Mouse (Mus musculus) spleen, postnatal 4 days (tissue): ENCODE data around the gene Adcy7.
A peak's percentile ranks its signal among the peaks of the same experiment; 100 is the strongest.

Source experiments
- DNase-seq, 2 experiments: peaks; one replicate each; pipeline ENCODE4 v3.0.0; 2022; ENCODE audit warnings: low spot score in 2 of 2

Gene Adcy7

GRCm38 (mm10) chr8:88299907-88300603 is 27.9 kb downstream of the Adcy7 start:
- DNase-seq = peak; percentile 66 to 80

- peak in 1 of 2 experiments; percentile 71 for DNase-seq
Measured at GRCm38 (mm10) chr8:88301589-88302437, 29.6 kb downstream of the Adcy7 start.

DNA sequence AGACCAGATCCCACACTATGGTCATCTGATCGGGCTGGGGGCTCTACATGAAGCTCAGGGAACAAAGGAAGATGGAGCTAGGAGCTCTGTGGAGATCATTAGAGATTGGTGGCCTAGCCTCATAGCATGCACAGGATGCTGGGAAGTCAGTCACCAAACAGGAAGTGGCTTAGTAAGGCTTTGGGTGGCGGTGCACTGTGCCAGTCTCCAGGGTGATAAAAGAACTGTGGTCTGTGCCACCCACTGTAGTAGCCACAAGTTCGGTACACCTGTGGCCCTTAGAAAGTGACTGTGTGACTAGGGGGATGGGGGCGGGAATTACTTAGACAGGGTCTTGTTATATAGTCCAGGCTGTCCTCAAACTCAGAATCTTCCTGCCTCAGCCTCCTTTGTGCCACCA is 33.6 kb downstream of the Adcy7 start:
- no peak for DNase-seq

DNA sequence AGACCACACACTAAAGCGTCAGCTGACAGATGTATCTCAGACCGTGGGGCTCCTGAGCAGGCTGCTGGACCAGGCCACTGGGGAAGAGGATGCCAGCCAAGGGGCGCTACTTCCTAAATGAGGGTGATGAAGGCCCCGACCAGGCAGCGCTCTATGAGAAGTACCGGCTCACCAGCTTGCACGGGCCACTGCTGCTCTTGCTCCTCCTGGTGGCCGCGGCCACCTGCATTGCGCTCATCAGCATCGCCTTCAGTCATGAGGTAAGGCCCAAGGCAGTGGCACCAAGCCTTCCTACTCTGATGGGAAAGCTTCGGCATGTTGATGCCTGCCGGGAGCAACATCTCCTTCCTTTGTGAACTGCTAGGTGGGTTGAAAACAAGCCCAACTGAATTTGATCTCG is 34.3 kb downstream of the Adcy7 start:
- no peak for DNase-seq

GRCm38 (mm10) chr8:88307736-88308135 is 35.5 kb downstream of the Adcy7 start:
- no peak for DNase-seq

GRCm38 (mm10) chr8:88309274-88309873 is 37.2 kb downstream of the Adcy7 start:
- no peak for DNase-seq

DNA sequence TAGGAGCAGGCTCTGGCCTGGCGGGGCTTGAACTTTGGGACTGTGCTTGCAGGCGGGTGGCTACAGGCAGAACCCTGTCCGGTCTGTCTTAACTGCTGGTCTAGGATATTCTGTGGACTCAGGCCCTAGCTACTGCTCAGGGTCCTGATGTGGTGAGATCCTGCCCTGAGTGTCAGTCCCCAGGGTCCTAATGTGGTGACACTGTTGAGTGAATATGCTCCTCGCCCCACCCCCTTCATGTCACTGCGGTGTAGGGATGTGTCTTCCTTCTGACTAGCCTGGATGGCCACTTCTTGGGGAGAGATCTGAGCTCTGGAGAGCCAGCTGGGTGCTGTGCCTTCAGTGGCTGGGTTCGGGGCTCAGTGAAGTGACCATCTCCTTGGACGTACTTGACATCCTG is 37.7 kb downstream of the Adcy7 start:
- DNase-seq = no peak

DNA sequence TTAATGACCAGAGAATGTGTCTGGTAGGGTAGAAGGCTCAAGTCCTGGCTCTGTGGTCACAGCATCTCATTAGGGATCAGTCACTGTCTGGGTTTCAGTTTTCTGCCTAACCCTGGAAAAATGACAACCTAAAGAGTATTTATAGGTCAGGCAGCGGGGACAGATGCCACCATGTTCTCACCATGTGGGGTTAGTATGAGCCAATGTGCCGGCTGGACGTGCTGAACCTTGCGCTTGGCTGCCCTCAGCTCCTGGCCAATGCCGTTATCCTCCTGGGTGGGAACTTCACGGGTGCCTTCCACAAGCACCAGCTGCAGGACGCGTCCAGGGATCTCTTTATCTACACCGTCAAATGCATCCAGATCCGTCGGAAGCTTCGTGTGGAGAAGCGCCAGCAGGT is 38.1 kb downstream of the Adcy7 start:
- no peak for DNase-seq

GRCm38 (mm10) chr8:88312966-88313365 is 40.8 kb downstream of the Adcy7 start:
- DNase-seq = no peak

GRCm38 (mm10) chr8:88313991-88314390 is 41.8 kb downstream of the Adcy7 start:
- DNase-seq = no peak

- DNase-seq = no peak
Measured at GRCm38 (mm10) chr8:88315302-88315701, 43.1 kb downstream of the Adcy7 start.

DNA sequence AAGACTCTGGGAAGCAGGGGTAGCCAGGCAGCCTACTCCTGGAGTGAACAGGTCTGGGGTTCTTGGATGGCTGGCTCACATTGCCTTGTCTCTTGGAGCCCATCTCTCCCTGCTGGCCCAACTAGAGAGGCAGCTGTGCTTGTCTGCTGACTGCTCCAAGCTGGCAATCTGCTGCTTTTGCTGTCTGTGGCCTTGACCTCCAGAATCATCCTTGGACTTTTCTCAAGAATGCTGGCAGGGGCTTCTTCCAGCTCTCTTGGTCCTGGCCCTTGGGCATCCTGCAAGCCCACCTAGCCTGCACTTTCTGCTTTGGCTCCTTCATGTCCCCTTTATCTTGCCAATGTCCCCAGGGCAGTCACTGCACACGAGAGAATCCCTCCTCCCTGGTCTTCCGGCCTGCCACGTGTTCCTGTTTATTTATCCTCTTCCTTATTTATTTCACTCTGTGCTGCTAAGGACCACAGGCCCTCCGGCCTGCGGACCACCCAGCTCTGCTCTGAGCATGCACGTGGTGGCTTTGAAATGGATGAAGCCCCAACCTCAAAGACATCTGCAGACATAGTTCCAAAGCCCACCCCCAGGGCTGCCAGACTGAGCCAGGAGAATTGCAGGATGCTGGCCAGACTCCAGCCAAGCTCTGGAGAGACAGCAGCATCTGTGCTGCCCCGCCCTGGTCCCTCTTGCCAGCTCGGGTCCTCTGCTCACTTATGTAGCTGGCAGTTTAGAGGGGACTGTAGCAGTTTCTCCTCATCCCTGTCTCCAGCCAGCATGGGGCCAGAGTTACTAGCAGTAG is 44.1 kb downstream of the Adcy7 start:
- no peak for DNase-seq

- no peak for DNase-seq
Measured at GRCm38 (mm10) chr8:88317341-88317740, 45.1 kb downstream of the Adcy7 start.

- no peak for DNase-seq
Measured at GRCm38 (mm10) chr8:88318151-88318550, 45.9 kb downstream of the Adcy7 start.

DNA sequence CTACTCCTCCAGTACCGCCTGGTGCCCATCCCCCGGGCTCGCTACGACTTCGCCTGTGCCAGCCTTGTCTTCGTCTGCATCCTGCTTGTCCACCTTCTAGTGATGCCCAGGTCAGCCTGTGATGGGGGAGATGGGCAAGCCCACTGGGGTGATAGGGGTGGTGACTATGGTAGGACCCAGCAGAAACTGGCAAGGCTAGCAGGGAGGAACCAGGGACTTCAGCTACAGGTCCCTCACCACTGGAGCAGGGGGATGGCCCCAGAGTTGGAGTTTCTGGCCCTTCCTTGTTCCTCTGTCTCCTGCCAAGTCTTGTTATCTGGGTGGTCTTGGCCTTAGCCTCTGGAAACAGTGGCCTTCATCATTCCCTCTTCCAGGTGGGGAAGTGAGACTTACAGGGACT is 47.9 kb downstream of the Adcy7 start:
- no peak for DNase-seq

GRCm38 (mm10) chr8:88321387-88321786 is 49.2 kb downstream of the Adcy7 start:
- no peak for DNase-seq

DNA sequence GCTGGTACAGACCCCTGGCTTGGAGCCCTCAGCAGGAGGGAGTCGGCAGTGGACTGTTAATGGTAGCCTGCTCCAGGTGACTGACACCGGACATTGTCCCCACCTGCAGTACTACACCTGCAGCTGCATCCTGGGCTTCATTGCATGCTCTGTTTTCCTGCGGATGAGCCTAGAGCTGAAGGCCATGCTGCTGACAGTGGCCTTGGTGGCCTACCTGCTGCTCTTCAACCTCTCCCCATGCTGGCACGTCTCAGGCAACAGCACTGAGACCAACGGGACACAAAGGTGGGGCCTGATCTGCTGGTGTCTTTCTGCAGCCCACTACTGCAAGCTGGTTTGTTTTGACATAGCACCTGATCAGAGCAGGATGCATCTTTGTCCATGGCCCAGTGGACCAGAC is 51.3 kb downstream of the Adcy7 start:
- DNase-seq = no peak

DNA sequence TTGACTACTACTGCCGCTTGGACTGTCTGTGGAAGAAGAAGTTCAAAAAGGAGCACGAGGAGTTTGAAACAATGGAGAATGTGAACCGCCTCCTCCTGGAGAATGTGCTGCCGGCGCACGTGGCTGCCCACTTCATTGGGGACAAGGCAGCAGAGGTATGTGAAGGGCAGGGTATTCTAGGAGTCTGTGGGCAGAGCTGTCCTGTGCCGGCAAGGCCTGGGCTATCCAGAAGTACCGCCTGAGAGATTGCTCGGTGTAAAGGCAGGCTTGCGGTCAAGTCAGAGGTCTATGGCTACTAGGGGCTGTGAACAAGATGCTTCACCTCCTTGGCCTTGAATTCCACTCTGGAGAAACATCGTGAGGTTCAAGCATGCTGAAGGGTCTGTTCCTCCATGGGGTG is 52.6 kb downstream of the Adcy7 start:
- DNase-seq = no peak

DNA sequence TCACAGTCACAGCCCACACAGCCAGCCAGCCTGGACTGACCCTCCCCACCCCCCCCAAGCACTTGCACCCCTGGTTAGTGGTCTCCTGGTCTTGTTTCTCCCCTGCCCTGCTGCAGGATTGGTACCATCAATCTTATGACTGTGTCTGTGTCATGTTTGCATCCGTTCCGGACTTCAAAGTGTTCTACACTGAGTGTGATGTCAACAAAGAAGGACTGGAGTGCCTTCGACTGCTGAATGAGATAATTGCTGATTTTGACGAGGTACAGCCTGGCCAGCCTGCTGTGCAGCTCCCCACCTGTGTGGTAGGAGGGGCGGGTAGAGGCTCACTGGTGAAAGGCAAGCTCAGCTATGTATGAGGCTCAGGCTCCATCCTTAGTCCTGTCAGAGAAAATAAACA is 53.0 kb downstream of the Adcy7 start:
- DNase-seq = no peak

DNA sequence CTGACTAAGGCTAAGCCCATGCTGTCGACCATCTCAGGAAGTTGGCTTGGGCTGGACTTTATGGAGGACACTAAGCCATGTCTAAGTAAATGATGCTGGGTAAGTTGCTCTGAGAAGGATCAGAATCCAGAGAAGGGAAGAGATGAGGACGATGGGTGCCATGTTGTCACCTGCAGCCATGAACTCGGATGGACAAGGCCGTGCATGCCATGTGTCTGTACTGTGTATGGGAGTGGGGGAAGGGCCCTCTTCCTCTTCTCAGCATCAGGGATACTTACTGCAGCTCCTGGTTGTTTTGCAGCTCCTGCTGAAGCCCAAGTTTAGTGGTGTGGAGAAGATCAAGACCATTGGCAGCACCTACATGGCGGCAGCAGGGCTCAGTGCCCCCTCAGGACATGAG is 53.6 kb downstream of the Adcy7 start:
- no peak for DNase-seq

- no peak for DNase-seq
Measured at GRCm38 (mm10) chr8:88326328-88326727, 54.1 kb downstream of the Adcy7 start.

DNA sequence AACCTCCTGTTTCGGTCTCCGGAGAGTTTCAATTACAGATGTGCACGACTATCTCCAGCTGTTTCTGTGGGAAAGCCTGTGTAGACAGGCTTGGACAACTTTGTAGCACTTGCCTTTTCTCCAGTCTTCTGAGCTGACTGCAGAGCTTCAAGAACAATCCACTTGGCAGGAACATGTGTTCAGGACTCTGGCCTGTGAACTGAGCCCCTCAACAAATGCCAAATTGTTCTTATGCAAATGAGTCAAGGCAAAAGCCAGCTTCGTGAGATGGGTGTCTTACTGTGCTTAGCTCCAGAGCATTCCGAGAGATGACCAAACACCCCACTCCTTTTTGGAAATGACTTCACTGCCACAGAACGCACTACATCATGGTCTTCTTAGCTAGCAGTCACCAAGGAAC is 56.5 kb downstream of the Adcy7 start:
- no peak for DNase-seq
